Mouse (Mus musculus) MEL (cell line): ENCODE measurements around the gene Ccdc172.

ENCODE experiments used
- BHLHE40 ChIP-seq: IDR thresholded peaks from 2 replicates; pipeline ENCODE4 v1.6.1; 2012; ENCODE audit warnings: low read depth, mild to moderate bottlenecking, inconsistent platforms, low read length, improper control_type of control experiment, borderline replicate concordance
- CTCF ChIP-seq, 3 experiments: IDR thresholded peaks in 2 of 3; conservative IDR thresholded peaks in 1 of 3; 2 replicates each; pipeline ENCODE4 v1.5.1; 2011 to 2012; ENCODE audit warnings: low read length in 3 of 3, low read depth in 2 of 3, mild to moderate bottlenecking in 2 of 3, improper control_type of control experiment in 1 of 3, inconsistent platforms in 1 of 3, mixed read lengths in 1 of 3, moderate library complexity in 1 of 3; ENCODE audit not compliant: control insufficient read depth in 1 of 3, insufficient read depth in 1 of 3, poor library complexity in 1 of 3, severe bottlenecking in 1 of 3
- EP300 ChIP-seq, 2 experiments: IDR thresholded peaks; 2 replicates each; pipeline ENCODE4 v1.6.1; 2011; ENCODE audit warnings: improper control_type of control experiment in 2 of 2, low read length in 2 of 2, low read depth in 1 of 2, mild to moderate bottlenecking in 1 of 2
- GATA1 ChIP-seq: IDR thresholded peaks from 2 replicates; pipeline ENCODE4 v1.6.1; 2011; ENCODE audit warnings: low read depth, low read length, improper control_type of control experiment
- MAX ChIP-seq: IDR thresholded peaks from 2 replicates; pipeline ENCODE4 v1.6.1; 2011; ENCODE audit warnings: low read length, improper control_type of control experiment
- MXI1 ChIP-seq: IDR thresholded peaks from 2 replicates; pipeline ENCODE4 v1.6.1; 2011; ENCODE audit warnings: mild to moderate bottlenecking, low read depth, low read length, improper control_type of control experiment
- NELFE ChIP-seq: IDR thresholded peaks from 2 replicates; pipeline ENCODE4 v1.6.1; 2011; ENCODE audit warnings: low read depth, low read length, improper control_type of control experiment
- POLR2A ChIP-seq, 2 experiments: IDR thresholded peaks; 2 replicates each; pipeline ENCODE4 v1.6.1; 2011 to 2012; ENCODE audit warnings: low read length in 2 of 2, mild to moderate bottlenecking in 2 of 2, control low read depth in 1 of 2, improper control_type of control experiment in 1 of 2, low read depth in 1 of 2, moderate library complexity in 1 of 2; ENCODE audit not compliant: control insufficient read depth in 1 of 2, insufficient read depth in 1 of 2, poor library complexity in 1 of 2
- RCOR1 ChIP-seq: IDR thresholded peaks from 2 replicates; pipeline ENCODE4 v1.6.1; 2012; ENCODE audit warnings: low read depth, mild to moderate bottlenecking, inconsistent platforms, low read length, improper control_type of control experiment
- SMC3 ChIP-seq: IDR thresholded peaks from 2 replicates; pipeline ENCODE4 v1.6.1; 2011; ENCODE audit warnings: low read depth, low read length, improper control_type of control experiment
- ZC3H11A ChIP-seq: IDR thresholded peaks from 2 replicates; pipeline ENCODE4 v1.6.1; 2012; ENCODE audit warnings: low read depth, mild to moderate bottlenecking, inconsistent platforms, low read length, improper control_type of control experiment
- ZMIZ1 ChIP-seq: IDR thresholded peaks from 2 replicates; pipeline ENCODE4 v1.6.1; 2012; ENCODE audit warnings: low read depth, mild to moderate bottlenecking, inconsistent platforms, low read length, improper control_type of control experiment, moderate library complexity
- ZNF384 ChIP-seq: IDR thresholded peaks from 2 replicates; pipeline ENCODE4 v1.6.1; 2012; ENCODE audit warnings: low read depth, mild to moderate bottlenecking, inconsistent platforms, low read length, improper control_type of control experiment

DNA sequence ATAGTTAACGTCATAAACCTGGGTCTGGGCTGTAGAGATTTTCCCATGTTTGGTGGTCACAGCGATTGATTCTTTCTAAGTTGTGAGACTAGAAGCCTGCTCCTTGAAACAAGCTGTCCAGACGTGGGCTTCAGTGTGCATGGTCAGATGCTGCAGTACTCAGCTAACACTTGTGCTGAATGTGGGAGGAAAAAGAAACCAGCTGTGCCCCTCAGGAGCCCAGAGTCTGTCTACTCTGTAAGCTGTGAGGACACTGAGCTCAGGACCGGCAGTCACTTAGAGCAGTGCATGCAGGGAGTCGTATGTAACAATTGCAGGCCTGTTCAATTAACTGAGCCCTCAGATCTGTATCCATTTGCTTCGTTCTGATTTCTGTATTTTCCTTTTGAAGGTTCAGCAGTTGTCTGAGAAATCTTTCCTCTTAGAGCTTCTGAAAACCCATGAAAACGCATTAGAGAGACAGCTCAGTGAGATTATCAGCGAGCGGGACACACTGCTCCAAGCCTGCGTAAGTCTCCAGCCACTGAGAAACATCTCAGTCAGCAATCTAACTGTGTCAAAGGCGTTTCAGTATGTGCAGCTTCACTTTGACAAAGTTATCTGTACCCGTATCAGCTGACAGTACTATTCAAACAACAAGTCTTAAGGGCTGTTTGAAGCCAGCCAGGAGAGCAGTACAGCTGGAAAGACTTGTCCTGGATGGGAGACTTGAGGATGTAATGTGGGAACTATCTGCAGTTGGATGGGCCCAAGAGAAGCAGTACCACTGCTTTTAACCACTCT lies 13.9 kb downstream of the Ccdc172 start:
- TF ChIP-seq POLR2A (IDR thresholded peaks at IDR 0.05; ENCODE audit: control insufficient read depth in 1 of 2, insufficient read depth in 1 of 2, low read depth in 1 of 2, low read length in 2 of 2, poor library complexity in 1 of 2) (no peak), ZC3H11A (no peak), RCOR1 (no peak), SMC3 (no peak), EP300 (IDR thresholded peaks at IDR 0.05; ENCODE audit: low read depth in 1 of 2, low read length in 2 of 2) (no peak), ZMIZ1 (no peak), BHLHE40 (no peak), GATA1 (no peak), CTCF (IDR thresholded peaks at IDR 0.05 in 2 of 3, conservative IDR thresholded peaks at IDR 0.05 in 1 of 3; ENCODE audit: control insufficient read depth in 1 of 3, insufficient read depth in 1 of 3, low read depth in 2 of 3, low read length in 3 of 3, poor library complexity in 1 of 3, severe bottlenecking in 1 of 3) (no peak), MXI1 (no peak), MAX (no peak), NELFE (no peak), ZNF384 (no peak)
